Mouse (Mus musculus) T-helper 17 cell (primary cell): ENCODE results near the gene Hoga1.
"Not testable (repeated sequence)": the region's sequence is repeated elsewhere in the genome, so short reads cannot be mapped to it uniquely, and the experiment has no call there.

ENCODE experiments used
- in situ Hi-C, 2 experiments: fragments of 300-600 bp; cut with MboI, MseI; formaldehyde crosslinking; loops; 1 replicate in 1 of 2; 2 replicates in 1 of 2; pipeline ENCODE4 v1.15.1; 2025; ENCODE audit warnings: high pct_unique_total_duplicates in 2 of 2

The Hoga1 gene

DNA sequence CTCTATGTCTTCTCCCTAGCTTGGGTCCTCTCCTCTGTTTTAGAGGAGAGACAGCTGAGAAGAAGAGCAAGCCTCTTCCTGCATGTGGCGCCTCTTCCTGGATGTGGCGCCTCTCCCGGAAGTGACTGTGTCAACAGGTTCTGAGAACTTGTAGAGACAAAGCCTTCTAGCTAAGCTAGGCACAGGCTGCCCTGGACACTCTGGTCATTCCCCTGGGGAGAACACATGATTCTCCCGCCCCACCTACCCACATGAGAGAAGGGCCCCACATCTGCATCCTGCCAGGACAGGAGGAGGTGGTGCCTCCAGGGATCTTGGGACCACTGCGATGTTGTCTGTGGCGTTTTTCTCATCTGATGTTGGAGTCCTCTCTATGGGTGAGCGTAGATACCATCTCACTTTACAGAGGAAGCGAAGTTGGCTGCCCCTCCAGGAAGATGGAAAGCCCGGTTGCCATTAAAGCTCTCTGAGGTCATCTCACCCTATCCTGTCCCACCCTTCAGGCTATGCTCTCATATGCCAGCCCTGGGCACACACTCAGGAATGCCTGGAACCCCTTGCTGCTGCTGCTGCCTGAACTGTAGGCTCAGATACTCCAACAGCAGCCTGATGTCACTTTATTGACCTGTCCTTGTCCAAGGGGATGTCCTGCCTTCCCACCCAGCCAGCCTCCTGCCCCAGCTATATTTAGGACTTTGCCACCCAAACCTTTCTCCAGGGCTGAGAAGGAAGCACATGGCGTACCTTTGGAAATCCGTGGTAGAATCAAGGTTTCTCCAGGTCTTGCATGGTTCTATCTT is 23.2 kb downstream of the Hoga1 start:
- in situ Hi-C loops = no loop called here

GRCm38 (mm10) chr19:42069241-42069525 is 23.8 kb downstream of the Hoga1 start:
- in situ Hi-C loops = no loop called here

DNA sequence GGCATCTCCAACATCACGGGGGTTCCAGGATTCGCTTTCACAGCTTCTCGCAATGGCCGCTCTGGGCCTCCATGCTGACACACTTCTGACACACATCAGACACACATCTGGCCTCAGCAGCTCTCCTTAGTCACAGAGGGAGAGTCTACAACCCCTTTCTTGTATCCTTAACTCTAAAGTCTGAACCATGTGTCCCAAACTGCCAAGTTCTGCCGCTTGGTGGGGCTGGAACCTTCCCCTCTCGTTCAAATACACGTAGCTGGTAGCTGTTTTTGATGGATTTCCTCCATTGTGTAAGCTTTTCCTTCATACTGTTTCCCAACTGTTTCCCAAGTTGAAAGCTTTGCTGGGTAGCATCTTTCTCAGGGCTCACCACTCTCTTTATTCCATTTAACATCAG is 25.8 kb downstream of the Hoga1 start:
- in situ Hi-C loops = loop anchor here in 1 of 2 experiments (10.0 kb wide), 1 partner anchor 466 kb away; no protein-coding TSS in a partner anchor

GRCm38 (mm10) chr19:42071886-42072608 is 26.6 kb downstream of the Hoga1 start:
- in situ Hi-C loops = loop anchor here in 1 of 2 experiments (10.0 kb wide), 1 partner anchor 467 kb away; no protein-coding TSS in a partner anchor

DNA sequence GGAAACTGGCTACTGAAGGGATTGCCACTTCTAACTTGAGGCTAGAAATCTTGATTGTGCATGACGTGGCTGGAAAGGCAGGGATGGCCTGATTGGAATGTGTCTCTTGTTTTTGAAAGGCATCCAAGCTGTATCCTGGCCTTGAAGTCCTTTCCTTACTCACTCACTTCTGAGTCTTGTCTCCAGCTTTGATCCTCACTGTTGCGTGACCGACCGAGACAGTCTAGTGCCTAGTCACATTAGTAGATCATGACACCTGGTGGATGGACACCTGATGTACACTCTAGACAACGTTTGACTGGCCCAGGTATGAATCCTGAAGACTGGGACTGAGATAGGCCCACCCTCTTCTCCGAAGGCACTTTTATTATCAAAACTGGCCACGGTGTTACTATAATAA is 27.4 kb downstream of the Hoga1 start:
- in situ Hi-C loops = loop anchor here in 1 of 2 experiments (10.0 kb wide), 1 partner anchor 468 kb away; no protein-coding TSS in a partner anchor

GRCm38 (mm10) chr19:42075051-42075450 is 29.6 kb downstream of the Hoga1 start:
- in situ Hi-C loops = loop anchor here in 1 of 2 experiments (10.0 kb wide), 1 partner anchor 470 kb away; no protein-coding TSS in a partner anchor

DNA sequence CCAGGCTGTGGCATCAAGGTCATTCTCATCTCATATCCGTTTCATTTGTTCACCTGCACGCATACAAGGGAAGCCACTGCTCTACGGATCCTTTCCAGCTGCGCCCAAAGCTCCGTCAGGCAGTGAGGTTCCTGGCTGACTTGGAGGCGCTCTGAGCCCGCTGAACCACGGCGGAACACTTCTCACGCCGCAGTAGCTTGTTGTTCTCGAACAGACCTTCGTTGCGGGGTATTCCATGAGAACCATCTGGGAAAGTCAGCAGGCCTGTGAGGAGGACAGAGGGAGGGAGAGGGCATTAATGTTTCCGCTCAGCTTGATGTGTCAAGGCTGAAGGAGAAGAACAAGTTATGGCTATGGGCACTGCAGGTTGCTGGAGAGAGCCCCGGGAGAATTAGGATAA is 30.6 kb downstream of the Hoga1 start:
- in situ Hi-C loops = loop anchor here in 1 of 2 experiments (10.0 kb wide), 1 partner anchor 471 kb away; no protein-coding TSS in a partner anchor

DNA sequence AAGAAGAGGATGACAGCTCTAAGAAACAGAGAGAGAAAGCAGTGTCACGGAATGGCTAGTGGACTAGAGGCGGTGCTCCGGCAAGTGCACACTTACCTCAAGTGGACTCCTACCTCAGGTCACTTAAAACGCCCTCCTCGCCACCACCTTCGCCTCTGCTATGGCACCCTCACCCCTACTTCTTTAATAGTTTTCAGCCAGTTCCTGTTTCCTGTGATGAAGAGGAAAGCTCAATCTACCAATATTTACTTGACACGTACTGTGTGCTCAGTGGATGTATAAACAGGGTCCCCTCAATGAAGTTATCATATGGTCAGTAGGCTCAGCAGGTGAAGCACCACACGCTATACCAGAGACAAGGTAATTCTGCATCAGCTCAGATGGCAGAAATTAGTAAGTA is 33.2 kb downstream of the Hoga1 start:
- in situ Hi-C loops = loop anchor here in 1 of 2 experiments (10.0 kb wide), 1 partner anchor 474 kb away; no protein-coding TSS in a partner anchor

DNA sequence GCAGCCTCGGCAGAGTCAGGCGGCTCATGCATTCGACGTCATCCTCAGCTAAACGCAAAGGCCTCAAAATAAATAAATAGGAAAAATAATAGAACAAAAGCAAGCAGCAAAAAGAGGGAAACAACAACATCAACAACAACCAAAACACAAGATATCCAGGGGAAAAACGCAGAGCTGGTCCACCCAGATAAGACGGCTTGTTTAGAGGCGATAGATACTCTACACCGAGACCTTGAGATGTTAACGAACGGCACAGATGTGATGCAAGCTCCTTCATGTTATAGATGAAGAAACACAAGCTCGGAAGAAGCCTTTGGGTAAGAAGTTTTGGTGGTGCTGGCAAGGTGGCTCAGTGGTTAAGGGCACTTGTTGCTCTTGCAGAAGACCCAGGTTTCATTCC is 33.6 kb downstream of the Hoga1 start:
- in situ Hi-C loops = loop anchor here in 1 of 2 experiments (10.0 kb wide), 1 partner anchor 474 kb away; no protein-coding TSS in a partner anchor

GRCm38 (mm10) chr19:42079950-42080349 is 34.5 kb downstream of the Hoga1 start:
- in situ Hi-C loops = loop anchor here in 1 of 2 experiments (10.0 kb wide), 1 partner anchor 475 kb away; no protein-coding TSS in a partner anchor

- in situ Hi-C loops = no loop called here
Observed at GRCm38 (mm10) chr19:42080469-42080868, 35.1 kb downstream of the Hoga1 start.

DNA sequence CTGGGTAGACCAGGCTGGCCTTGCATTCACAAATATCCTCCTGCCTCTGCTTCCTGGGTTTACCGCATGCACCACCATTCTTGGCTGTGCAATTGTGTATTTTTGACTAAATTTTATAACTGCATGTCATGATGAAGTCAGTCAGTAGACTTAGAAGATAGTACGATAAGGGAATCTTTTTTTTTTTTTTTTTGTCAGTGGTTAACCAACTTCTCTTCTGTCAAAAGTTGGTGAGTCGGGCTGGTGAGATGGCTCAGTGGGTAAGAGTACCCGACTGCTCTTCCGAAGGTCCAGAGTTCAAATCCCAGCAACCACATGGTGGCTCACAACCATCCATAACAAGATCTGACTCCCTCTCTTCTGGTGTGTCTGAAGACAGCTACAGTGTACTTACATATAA is 36.2 kb downstream of the Hoga1 start:
- in situ Hi-C loops = not testable (repeated sequence)

DNA sequence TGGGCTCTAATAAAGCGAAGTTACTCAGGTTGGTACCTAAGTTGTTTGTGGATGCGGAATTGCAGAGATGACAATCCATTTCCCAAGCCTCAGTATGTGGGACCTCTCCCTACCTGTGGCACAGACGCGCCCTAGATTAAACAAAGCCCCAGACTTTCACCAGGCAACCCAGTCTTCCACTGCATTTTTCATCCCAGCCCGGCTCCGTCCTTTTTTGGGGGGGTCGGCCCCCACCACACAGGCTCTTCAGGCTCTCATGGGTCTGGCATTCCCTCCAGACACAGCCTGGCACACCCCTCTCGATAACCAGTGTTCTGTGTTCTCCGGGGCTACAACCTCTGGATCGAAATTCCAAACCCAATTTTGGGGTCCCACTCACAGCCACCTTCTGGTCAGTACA is 40.3 kb downstream of the Hoga1 start:
- in situ Hi-C loops = no loop called here

- in situ Hi-C loops = no loop called here
Observed at GRCm38 (mm10) chr19:42086166-42086565, 40.8 kb downstream of the Hoga1 start, which contains the start of gene Morn4. Morn4 (minus strand) TSS chr19:42086357.

- in situ Hi-C loops = no loop called here
Observed at GRCm38 (mm10) chr19:42089103-42089747, 43.8 kb downstream of the Hoga1 start.

- in situ Hi-C loops = loop anchor here in 1 of 2 experiments (10.0 kb wide), 1 partner anchor 75 kb away; the partner anchor contains the start of gene Zfyve27
Observed at GRCm38 (mm10) chr19:42089748-42090595, 44.6 kb downstream of the Hoga1 start, which contains the start of gene Pi4k2a. Pi4k2a (plus strand) TSS chr19:42090470.

GRCm38 (mm10) chr19:42090637-42091141 is 45.3 kb downstream of the Hoga1 start:
- in situ Hi-C loops = loop anchor here in 1 of 2 experiments (10.0 kb wide), 1 partner anchor 74 kb away; the partner anchor contains the start of gene Zfyve27

- in situ Hi-C loops = loop anchor here in 1 of 2 experiments (10.0 kb wide), 1 partner anchor 65 kb away; the partner anchor contains the start of gene Zfyve27
Observed at GRCm38 (mm10) chr19:42099406-42099805, 54.0 kb downstream of the Hoga1 start.

GRCm38 (mm10) chr19:42104681-42105080 is 59.3 kb downstream of the Hoga1 start:
- in situ Hi-C loops = loop anchor here in 1 of 2 experiments (5.0 kb wide), 1 partner anchor 43 kb away; the partner anchor contains the start of gene Marveld1

- in situ Hi-C loops = no loop called here
Observed at GRCm38 (mm10) chr19:42115783-42116335, 70.4 kb downstream of the Hoga1 start.
